Mouse (Mus musculus) liver, embryonic 14.5 days (tissue): ENCODE measurements at regions not wholly inside any gene's neighbourhood (a gene's known extent, or its start where the extent isn't known, plus 50 kb on each side); places are given as distances from the start of the nearest gene placed in this dataset.

Experiments used
- ATAC-seq: fragments of 200-750 bp; cut with Nextera tagmentation; 2 replicates; pipeline ENCODE4 v1.8.0; 2017; ENCODE audit warnings: moderate number of reproducible peaks, mild to moderate bottlenecking, moderate library complexity; ENCODE audit not compliant: insufficient read depth
- DNase-seq, 3 experiments: peaks; one replicate each; pipeline ENCODE4 v3.0.0-alpha.2; 2012 to 2013; ENCODE audit warnings: low read depth in 3 of 3, low spot score in 3 of 3
- H3K27ac ChIP-seq: fragments of 300-500 bp; sonication (generic); 2 replicates; pipeline ENCODE4 v1.5.1; 2014; ENCODE audit warnings: moderate library complexity, mild to moderate bottlenecking, control low read depth, inconsistent platforms
- H3K27me3 ChIP-seq: fragments of 300-500 bp; sonication (generic); 2 replicates; pipeline ENCODE4 v1.6.1; 2014; ENCODE audit warnings: mild to moderate bottlenecking, low read length, moderate library complexity; ENCODE audit not compliant: control insufficient read depth, insufficient read depth
- H3K36me3 ChIP-seq: fragments of 300-500 bp; sonication (generic); replicated peaks from 2 replicates; pipeline ENCODE4 v1.6.1; 2014; ENCODE audit warnings: low read depth; ENCODE audit not compliant: control insufficient read depth, insufficient read depth
- H3K4me1 ChIP-seq, 2 experiments: fragments of 200-500 bp in 1 of 2; fragments of 300-500 bp in 1 of 2; sonication (generic) in 1 of 2; replicated peaks; 2 replicates each; pipeline ENCODE4 v1.6.1; 2012 to 2014; ENCODE audit warnings: antibody characterized with exemption in 1 of 2, inconsistent platforms in 1 of 2, low read length in 1 of 2; ENCODE audit not compliant: control insufficient read depth in 2 of 2, insufficient read depth in 2 of 2
- H3K4me2 ChIP-seq: fragments of 300-500 bp; sonication (generic); 2 replicates; pipeline ENCODE4 v1.6.1; 2014; ENCODE audit warnings: low read depth, mild to moderate bottlenecking, control low read depth, moderate library complexity
- H3K4me3 ChIP-seq, 2 experiments: fragments of 200-500 bp in 1 of 2; fragments of 300-500 bp in 1 of 2; sonication (generic) in 1 of 2; 2 replicates each; pipeline ENCODE4 v1.5.1; 2012 to 2014; ENCODE audit warnings: low read depth in 2 of 2, low read length in 2 of 2, mild to moderate bottlenecking in 2 of 2, control low read depth in 1 of 2, inconsistent platforms in 1 of 2, moderate library complexity in 1 of 2; ENCODE audit not compliant: insufficient read depth in 1 of 2
- H3K9ac ChIP-seq: fragments of 300-500 bp; sonication (generic); replicated peaks from 2 replicates; pipeline ENCODE4 v1.6.1; 2014; ENCODE audit warnings: mild to moderate bottlenecking, control low read depth, moderate library complexity
- H3K9me3 ChIP-seq: fragments of 300-500 bp; sonication (generic); 2 replicates; pipeline ENCODE4 v1.6.1; 2016; ENCODE audit warnings: low read length, mixed read lengths; ENCODE audit not compliant: control insufficient read depth
- CTCF ChIP-seq: IDR thresholded peaks from 2 replicates; pipeline ENCODE4 v1.5.1; 2016; ENCODE audit warnings: antibody characterized with exemption, low read depth, control low read depth
- EP300 ChIP-seq: IDR thresholded peaks from 2 replicates; pipeline ENCODE4 v1.6.1; 2016; ENCODE audit warnings: antibody characterized with exemption, low read depth
- WGBS: fragments of 180-500 bp; shearing (Covaris S2); extraction: QIAGEN DNeasy Blood & Tissue Kit; methylation state at CpG from one replicate; pipeline ENCODE4 v1.1.7; 2014; ENCODE audit not compliant: insufficient replicate concordance; 5-methylcytosine and 5-hydroxymethylcytosine counted together

- 68% methylated on average over 11 of the region's 11 CpGs for WGBS
- Histone ChIP-seq H3K4me1 (no peaks in the 10 kb centered on the region), H3K4me3 (no peak overlapping the region), H3K9me3 (no peaks in the 10 kb centered on the region), H3K27ac (no peak overlapping the region), H3K27me3 (no peaks in the 10 kb centered on the region), H3K9ac (no peak overlapping the region), H3K36me3 (no peaks in the 10 kb centered on the region), H3K4me2 (no peak overlapping the region)
- ATAC-seq: no peak
- DNase-seq: no peak
- TF ChIP-seq CTCF (no peak), EP300 (no peak)
Observed at GRCm38 (mm10) chr6:50058596-50058995, 51.4 kb upstream of the Mpp6 start.

- ATAC-seq (no peak), DNase-seq (no peak)
- H3K4me2 ChIP-seq: no peak overlapping the region
- TF ChIP-seq CTCF (no peak), EP300 (no peak)
- 74% methylated on average over 3 of the region's 3 CpGs for WGBS
- no peak overlapping the region for H3K9ac ChIP-seq
- no peak overlapping the region for H3K4me3 ChIP-seq
- H3K27me3 ChIP-seq: no peaks in the 10 kb centered on the region
- no peak overlapping the region for H3K27ac ChIP-seq
- H3K36me3 ChIP-seq: no peaks in the 10 kb centered on the region
- H3K9me3 ChIP-seq: no peaks in the 10 kb centered on the region
- no peaks in the 10 kb centered on the region for H3K4me1 ChIP-seq
Observed at GRCm38 (mm10) chr6:50059917-50060316, 50.1 kb upstream of the Mpp6 start.
